Mouse (Mus musculus): ENCODE data around the gene Cox6b1. TPM values are rescaled to one million over a fixed set of nuclear protein-coding genes. Genes with fewer than 3 reads are reported as not detected.

Gene Cox6b1
- polyA plus RNA-seq, 1 experiment from 2014 or later: 1,422 TPM

DNA sequence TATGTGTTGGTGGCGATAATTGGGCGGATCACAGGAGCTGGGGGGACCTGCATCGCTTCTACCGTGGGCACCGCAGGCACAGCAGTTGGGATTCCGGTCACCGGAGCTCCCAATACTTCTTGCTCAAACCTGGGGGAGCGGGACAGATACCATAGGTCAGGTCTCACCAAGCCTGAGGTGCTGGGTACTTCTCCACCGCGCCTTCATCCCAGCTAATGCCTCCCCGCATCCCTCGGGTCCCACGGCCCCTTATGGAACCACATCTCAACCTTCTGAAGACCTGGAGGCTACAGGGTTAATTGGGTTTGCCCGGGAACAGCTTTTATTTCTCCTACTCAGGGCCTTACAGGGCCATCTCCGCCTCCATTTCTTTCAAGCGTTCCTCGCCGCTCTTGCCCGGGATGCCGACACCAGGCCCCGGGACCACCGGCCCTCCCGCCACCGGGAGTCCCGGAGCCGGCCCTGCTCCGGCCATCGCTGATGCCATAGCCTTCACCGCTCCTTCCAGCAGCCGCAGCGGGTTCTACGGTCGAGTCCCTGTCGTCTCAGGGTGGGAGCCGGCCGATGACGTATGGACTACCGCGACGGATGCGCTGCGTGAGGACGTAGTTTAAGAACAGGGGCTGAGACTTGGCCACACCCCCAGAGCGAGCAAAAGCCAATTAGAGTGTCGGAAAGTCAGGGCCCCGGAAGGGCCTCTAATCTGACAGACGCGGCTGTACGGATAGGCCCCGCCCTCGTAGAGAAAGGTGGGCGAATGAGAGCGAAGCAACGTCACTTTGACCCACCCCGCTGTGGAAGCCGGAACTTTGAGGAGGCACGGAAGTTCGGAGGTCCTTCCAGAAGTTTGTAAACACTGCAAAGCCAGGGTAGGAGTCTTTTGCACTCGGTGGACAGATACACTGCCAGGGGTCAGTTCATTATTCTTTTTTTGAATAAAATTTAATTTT, 23.9 kb upstream of the Cox6b1 start, which contains the start of gene Rbm42:
Gene Rbm42 (minus strand): TSS at position 727 of the 950 bp plus-strand sequence.
- Histone ChIP-seq H3K4me1 (replicated peaks; ENCODE audit: control insufficient read depth, insufficient read depth) (0 out of 2 replicates have a peak, but pooled peaks cover 2% of the 10 kb centered on the region), H3K9me3 (ENCODE audit: control insufficient read depth, low read length) (no peaks in the 10 kb centered on the region), H3K36me3 (ENCODE audit: control insufficient read depth, insufficient read depth, low read length) (peaks cover 22% of the 10 kb centered on the region), H3K27me3 (ENCODE audit: control insufficient read depth, insufficient read depth, low read length) (no peaks in the 10 kb centered on the region), H3K9ac (ENCODE audit: low read length) (peak within 1 kb of the TSS; percentile 91), H3K4me3 (ENCODE audit: low read depth, low read length) (peak within 1 kb of the TSS; percentile 92), H3K4me2 (replicated peaks; ENCODE audit: low read depth) (peak within 1 kb of the TSS; percentile 96), H3K27ac (replicated peaks) (peak within 1 kb of the TSS; percentile 79)
- TF ChIP-seq EP300 (optimal IDR thresholded peaks at IDR 0.05) (no peak), CTCF (IDR thresholded peaks at IDR 0.05; ENCODE audit: low read depth) (no peak)
- under 1% methylated on average over 59 of the region's 59 CpGs for WGBS
- ATAC-seq (ENCODE audit: low FRiP score, low TSS enrichment) (peak; percentile 99), DNase-seq (ENCODE audit: low spot score) (peak; percentile 98)

- H3K4me1 ChIP-seq (replicated peaks; ENCODE audit: control insufficient read depth, insufficient read depth): no peaks in the 10 kb centered on the region
- WGBS: 19% methylated on average over 4 of the region's 4 CpGs
- ATAC-seq (ENCODE audit: low FRiP score, low TSS enrichment) (no peak), DNase-seq (ENCODE audit: low spot score) (no peak)
- no peak overlapping the region for H3K4me3 ChIP-seq (ENCODE audit: low read depth, low read length)
- no peaks in the 10 kb centered on the region for H3K9me3 ChIP-seq (ENCODE audit: control insufficient read depth, low read length)
- H3K36me3 ChIP-seq (ENCODE audit: control insufficient read depth, insufficient read depth, low read length): peaks cover 23% of the 10 kb centered on the region
- peaks cover 3% of the 10 kb centered on the region; the same call in 1 of the 2 replicates for H3K27me3 ChIP-seq (ENCODE audit: control insufficient read depth, insufficient read depth, low read length)
- no peak overlapping the region for H3K4me2 ChIP-seq (replicated peaks; ENCODE audit: low read depth)
- H3K27ac ChIP-seq (replicated peaks): no peak overlapping the region
- no peak overlapping the region for H3K9ac ChIP-seq (ENCODE audit: low read length)
- no peak for TF ChIP-seq EP300 (optimal IDR thresholded peaks at IDR 0.05)
- TF ChIP-seq CTCF (IDR thresholded peaks at IDR 0.05; ENCODE audit: low read depth): no peak
Measured at GRCm38 (mm10) chr7:30639083-30639482, 13.1 kb upstream of the Cox6b1 start.

DNA sequence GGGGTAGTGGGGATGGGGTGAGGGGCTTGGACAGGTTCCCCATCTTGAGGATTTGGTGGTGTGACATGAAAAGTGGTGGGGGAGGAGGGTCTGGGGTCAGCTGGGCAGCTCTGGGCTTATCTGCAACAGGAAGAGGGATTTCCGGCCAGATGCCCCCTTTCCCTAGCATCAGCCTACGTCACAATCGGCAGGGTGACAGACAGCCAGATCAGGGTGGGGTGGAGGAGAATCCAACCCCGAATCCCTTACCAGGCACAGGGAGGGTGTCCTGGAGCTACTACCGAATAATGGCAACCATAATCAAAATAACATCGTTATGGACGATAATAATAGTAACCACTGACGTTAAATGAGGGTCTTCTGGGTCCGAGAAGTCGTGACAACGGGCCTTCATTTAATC, 10.4 kb upstream of the Cox6b1 start:
- Histone ChIP-seq H3K27ac (replicated peaks) (no peak overlapping the region), H3K4me1 (replicated peaks; ENCODE audit: control insufficient read depth, insufficient read depth) (no peaks in the 10 kb centered on the region), H3K9me3 (ENCODE audit: control insufficient read depth, low read length) (no peaks in the 10 kb centered on the region), H3K4me3 (ENCODE audit: low read depth, low read length) (no peak overlapping the region), H3K36me3 (ENCODE audit: control insufficient read depth, insufficient read depth, low read length) (peaks cover 8% of the 10 kb centered on the region; the same call in 1 of the 2 replicates), H3K4me2 (replicated peaks; ENCODE audit: low read depth) (no peak overlapping the region), H3K27me3 (ENCODE audit: control insufficient read depth, insufficient read depth, low read length) (peaks cover 7% of the 10 kb centered on the region; the same call in 1 of the 2 replicates), H3K9ac (ENCODE audit: low read length) (no peak overlapping the region)
- 22% methylated on average over 11 of the region's 11 CpGs for WGBS
- TF ChIP-seq CTCF (IDR thresholded peaks at IDR 0.05; ENCODE audit: low read depth) (no peak), EP300 (optimal IDR thresholded peaks at IDR 0.05) (no peak)
- ATAC-seq (ENCODE audit: low FRiP score, low TSS enrichment) (no peak), DNase-seq (ENCODE audit: low spot score) (no peak)

DNA sequence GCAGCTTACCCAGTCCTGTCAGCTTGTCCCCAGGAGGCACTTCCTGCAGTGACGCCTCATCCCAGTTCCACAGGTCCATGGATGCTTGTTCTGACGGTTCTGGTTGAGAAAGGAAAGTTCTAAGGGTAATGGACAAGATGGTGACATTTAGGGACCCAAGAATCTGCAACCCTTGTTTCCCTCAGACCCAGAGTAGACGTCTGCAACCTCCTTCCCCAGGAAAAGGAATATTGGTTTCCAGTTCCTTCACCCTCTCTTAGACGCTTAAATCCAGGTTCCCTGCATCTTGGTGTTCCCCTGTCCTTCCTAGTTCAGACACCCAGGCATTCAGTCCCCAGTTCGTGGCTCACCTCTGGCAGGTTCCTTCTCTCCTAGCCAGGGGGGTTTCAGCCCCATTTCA, 9.8 kb upstream of the Cox6b1 start, which contains the start of gene Etv2:
Gene Etv2 (minus strand): TSS at position 101 of the 400 bp plus-strand sequence.
- H3K4me3 ChIP-seq (ENCODE audit: low read depth, low read length): peak within 1 kb of the TSS; percentile 15; the same call in 1 of the 2 replicates
- TF ChIP-seq EP300 (optimal IDR thresholded peaks at IDR 0.05) (no peak), CTCF (IDR thresholded peaks at IDR 0.05; ENCODE audit: low read depth) (no peak)
- H3K4me1 ChIP-seq (replicated peaks; ENCODE audit: control insufficient read depth, insufficient read depth): no peaks in the 10 kb centered on the region
- H3K4me2 ChIP-seq (replicated peaks; ENCODE audit: low read depth): peak within 1 kb of the TSS; percentile 14; the same call in 1 of the 2 replicates
- DNase-seq (ENCODE audit: low spot score) (no peak), ATAC-seq (ENCODE audit: low FRiP score, low TSS enrichment) (no peak)
- H3K9ac ChIP-seq (ENCODE audit: low read length): no peak within 1 kb of the TSS
- 0 out of 2 replicates have a peak, but pooled peaks cover 4% of the 10 kb centered on the region for H3K36me3 ChIP-seq (ENCODE audit: control insufficient read depth, insufficient read depth, low read length)
- no peaks in the 10 kb centered on the region for H3K9me3 ChIP-seq (ENCODE audit: control insufficient read depth, low read length)
- 1% methylated on average over 5 of the region's 5 CpGs for WGBS
- peaks cover 7% of the 10 kb centered on the region; the same call in 1 of the 2 replicates for H3K27me3 ChIP-seq (ENCODE audit: control insufficient read depth, insufficient read depth, low read length)
- no peak within 1 kb of the TSS for H3K27ac ChIP-seq (replicated peaks)

DNA sequence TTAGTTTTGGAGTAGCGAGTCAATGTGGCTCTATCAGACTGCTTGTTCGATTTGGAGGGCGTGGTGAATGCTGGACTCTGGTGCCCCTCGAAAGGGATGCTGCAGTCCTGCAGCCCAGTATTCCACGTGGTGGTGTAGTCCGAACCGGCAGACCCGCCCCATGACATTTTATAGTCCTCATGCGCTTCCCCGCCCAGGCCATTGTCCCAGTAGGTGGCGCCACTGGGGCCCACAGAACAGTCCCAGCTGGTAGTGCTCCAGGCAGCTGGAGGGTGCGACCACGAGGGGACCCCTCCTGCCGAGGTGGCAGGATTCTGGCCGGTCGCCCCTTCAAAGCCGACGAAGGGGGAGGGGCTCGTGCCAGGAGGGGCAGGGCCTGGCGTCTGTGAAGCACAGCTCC, 8.7 kb upstream of the Cox6b1 start:
- Histone ChIP-seq H3K4me1 (replicated peaks; ENCODE audit: control insufficient read depth, insufficient read depth) (no peaks in the 10 kb centered on the region), H3K36me3 (ENCODE audit: control insufficient read depth, insufficient read depth, low read length) (no peaks in the 10 kb centered on the region), H3K4me3 (ENCODE audit: low read depth, low read length) (peak overlapping the region; percentile 15; the same call in 1 of the 2 replicates), H3K9ac (ENCODE audit: low read length) (no peak overlapping the region), H3K4me2 (replicated peaks; ENCODE audit: low read depth) (peak overlapping the region; percentile 14; the same call in 1 of the 2 replicates), H3K27ac (replicated peaks) (no peak overlapping the region), H3K9me3 (ENCODE audit: control insufficient read depth, low read length) (no peaks in the 10 kb centered on the region), H3K27me3 (ENCODE audit: control insufficient read depth, insufficient read depth, low read length) (peaks cover 7% of the 10 kb centered on the region; the same call in 1 of the 2 replicates)
- under 1% methylated on average over 20 of the region's 20 CpGs for WGBS
- TF ChIP-seq EP300 (optimal IDR thresholded peaks at IDR 0.05) (no peak), CTCF (IDR thresholded peaks at IDR 0.05; ENCODE audit: low read depth) (peak; percentile 76)
- peak; percentile 79 for DNase-seq (ENCODE audit: low spot score)
- peak; percentile 72 for ATAC-seq (ENCODE audit: low FRiP score, low TSS enrichment)

Data from stomach, postnatal 0 days (tissue).